Mouse (Mus musculus): ENCODE results near the gene Clmp.

GRCm38 (mm10) chr9:40783641-40784373 is 98.0 kb downstream of the Clmp start:
- TF ChIP-seq CTCF (IDR thresholded peaks at IDR 0.05; ENCODE audit: low read depth, low read length) (no peak), POLR2A (IDR thresholded peaks at IDR 0.05; ENCODE audit: insufficient read depth, low read length) (peak; percentile 71)

Measured in ES-Bruce4 (cell line).